Mouse (Mus musculus) ES-E14 (cell line): Measurements from ENCODE around the gene Sipa1l3.

Source experiments
- CHD2 ChIP-seq: IDR thresholded peaks from 2 replicates; pipeline ENCODE4 v1.6.1; 2014; ENCODE audit warnings: mild to moderate bottlenecking, low read depth, low read length, inconsistent platforms
- HCFC1 ChIP-seq: IDR thresholded peaks from 2 replicates; pipeline ENCODE4 v1.6.1; 2012; ENCODE audit warnings: low read length, inconsistent platforms, borderline replicate concordance; ENCODE audit not compliant: insufficient read depth
- MAFK ChIP-seq: IDR thresholded peaks from 2 replicates; pipeline ENCODE4 v1.6.1; 2014; ENCODE audit warnings: mild to moderate bottlenecking, low read depth, low read length, inconsistent platforms; ENCODE audit not compliant: insufficient read depth
- ZC3H11A ChIP-seq: IDR thresholded peaks from 2 replicates; pipeline ENCODE4 v1.6.1; 2012; ENCODE audit warnings: low read depth, mild to moderate bottlenecking, inconsistent platforms, low read length, borderline replicate concordance
- ZNF384 ChIP-seq: IDR thresholded peaks from 2 replicates; pipeline ENCODE4 v1.6.1; 2012; ENCODE audit warnings: low read depth, low read length, inconsistent platforms

- no peak for TF ChIP-seq MAFK
- TF ChIP-seq ZC3H11A: no peak
- no peak for TF ChIP-seq HCFC1
- TF ChIP-seq CHD2: no peak
- no peak for TF ChIP-seq ZNF384
Measured at GRCm38 (mm10) chr7:29295861-29296647, 222.4 kb downstream of the Sipa1l3 start.
